Mouse (Mus musculus) ES-Bruce4 (cell line): ENCODE results near the gene Actg2.

Experiments used
- CTCF ChIP-seq: IDR thresholded peaks from one replicate; pipeline ENCODE4 v1.8.1; 2011; ENCODE audit warnings: low read depth, low read length
- EP300 ChIP-seq: IDR thresholded peaks from 2 replicates; pipeline ENCODE4 v1.6.1; 2011; ENCODE audit warnings: low read depth, low read length; ENCODE audit not compliant: insufficient read depth
- POLR2A ChIP-seq: IDR thresholded peaks from one replicate; pipeline ENCODE4 v1.8.1; 2011; ENCODE audit warnings: low read length; ENCODE audit not compliant: insufficient read depth

- TF ChIP-seq POLR2A (no peak), EP300 (no peak), CTCF (no peak)
Observed at GRCm38 (mm10) chr6:83523194-83523593, 12.9 kb downstream of the Actg2 start.
